Mouse (Mus musculus) limb, embryonic 14.5 days (tissue): ENCODE measurements around the gene Chst13. TPM values are rescaled to one million over a fixed set of nuclear protein-coding genes. Genes with fewer than 3 reads are reported as not detected.

Experiments
- ATAC-seq: fragments of 200-750 bp; cut with Nextera tagmentation; 2 replicates; pipeline ENCODE4 v1.8.0; 2017; ENCODE audit warnings: low read depth, moderate number of reproducible peaks, moderate TSS enrichment; ENCODE audit not compliant: low FRiP score
- DNase-seq: peaks from one replicate; pipeline ENCODE4 v3.0.0-alpha.2; 2015; ENCODE audit warnings: low spot score
- H3K27ac ChIP-seq: fragments of 300-500 bp; sonication (generic); replicated peaks from 2 replicates; pipeline ENCODE4 v1.5.1; 2014; ENCODE audit warnings: low read depth, mild to moderate bottlenecking, low read length, moderate library complexity, mixed read lengths
- H3K27me3 ChIP-seq: fragments of 300-500 bp; sonication (generic); 2 replicates; pipeline ENCODE4 v1.6.1; 2014; ENCODE audit warnings: low read length, mixed read lengths; ENCODE audit not compliant: control insufficient read depth, insufficient read depth
- H3K36me3 ChIP-seq: fragments of 300-500 bp; sonication (generic); 2 replicates; pipeline ENCODE4 v1.6.1; 2014; ENCODE audit warnings: mild to moderate bottlenecking, low read length, moderate library complexity, mixed read lengths; ENCODE audit not compliant: control insufficient read depth, insufficient read depth
- H3K4me1 ChIP-seq: fragments of 300-500 bp; sonication (generic); 2 replicates; pipeline ENCODE4 v1.6.1; 2014; ENCODE audit warnings: antibody characterized with exemption, low read length, mixed read lengths; ENCODE audit not compliant: control insufficient read depth, insufficient read depth
- H3K4me2 ChIP-seq: fragments of 300-500 bp; sonication (generic); replicated peaks from 2 replicates; pipeline ENCODE4 v1.6.1; 2014; ENCODE audit warnings: low read depth, mild to moderate bottlenecking, low read length, moderate library complexity; ENCODE audit not compliant: severe bottlenecking
- H3K4me3 ChIP-seq: fragments of 300-500 bp; sonication (generic); replicated peaks from 2 replicates; pipeline ENCODE4 v1.5.1; 2014; ENCODE audit warnings: low read length
- H3K9ac ChIP-seq: fragments of 300-500 bp; sonication (generic); 2 replicates; pipeline ENCODE4 v1.6.1; 2014; ENCODE audit warnings: mild to moderate bottlenecking, low read depth, low read length, moderate library complexity; ENCODE audit not compliant: severe bottlenecking
- H3K9me3 ChIP-seq: fragments of 300-500 bp; sonication (generic); 2 replicates; pipeline ENCODE4 v1.6.1; 2016; ENCODE audit warnings: low read length; ENCODE audit not compliant: control insufficient read depth
- POLR2A ChIP-seq: fragments of 200-500 bp; IDR thresholded peaks from 2 replicates; pipeline ENCODE4 v1.8.0; 2012; ENCODE audit warnings: inconsistent platforms, mild to moderate bottlenecking, moderate library complexity, borderline replicate concordance; ENCODE audit not compliant: insufficient read depth, insufficient read length; ENCODE audit errors: extremely low read depth
- WGBS: fragments of 180-500 bp; shearing (Covaris S2); extraction: QIAGEN DNeasy Blood & Tissue Kit; methylation state at CpG from one replicate; pipeline ENCODE4 v1.1.7; 2014; 5-methylcytosine and 5-hydroxymethylcytosine counted together
- polyA plus RNA-seq, 2 experiments: library from polyadenylated mRNA; depleted of rRNA in 1 of 2; stranded (reverse) in 1 of 2; unstranded in 1 of 2; fragments of >200 nt; fragmentation: Nextera tagmentation in 1 of 2; extraction: Ambion mirVana in 1 of 2; gene quantifications; 2 replicates each; pipeline versions ENCODE4 v1.2.1 to v1.2.3; 2012 to 2014

The Chst13 gene
- polyA plus RNA-seq, 2 experiments = 0.59 to 0.91 TPM

DNA sequence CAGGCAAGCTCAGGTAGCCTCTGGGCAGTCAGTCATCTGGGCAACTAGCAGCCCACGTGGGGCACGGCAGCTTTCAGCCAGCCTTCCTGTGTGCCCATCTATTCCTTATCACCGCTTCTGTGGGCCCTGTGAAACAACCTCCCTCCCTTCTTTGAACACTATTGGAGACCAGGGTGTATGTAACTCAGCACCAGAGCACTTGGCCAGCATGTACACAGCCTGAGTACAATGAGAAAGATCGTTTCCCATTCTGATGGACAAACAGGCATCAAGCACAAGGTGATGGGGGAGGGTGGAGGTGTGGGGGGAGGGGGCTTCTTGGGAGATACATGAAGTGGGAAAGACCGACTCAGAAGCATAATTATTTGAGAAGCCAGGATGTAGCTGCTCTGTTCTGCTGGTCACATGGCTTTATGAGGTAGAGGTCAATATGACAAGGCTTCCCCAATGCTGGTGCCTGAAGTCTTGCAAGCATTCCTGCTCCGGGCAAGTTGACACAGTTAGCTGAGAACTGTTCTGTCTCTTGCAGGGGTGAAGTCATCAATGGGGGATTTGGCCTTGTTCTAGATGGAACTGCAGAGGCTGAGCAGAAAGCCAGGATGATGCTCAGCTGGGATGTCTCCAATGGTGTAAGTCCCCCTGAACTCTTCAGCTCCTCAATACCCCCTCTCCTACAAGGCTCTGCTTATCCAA, 36.1 kb upstream of the Chst13 start:
- ATAC-seq (no peak), DNase-seq (no peak)
- WGBS = 86% methylated on average over 6 of the region's 6 CpGs
- no peak overlapping the region for H3K4me2 ChIP-seq
- no peak overlapping the region for H3K4me3 ChIP-seq
- peak overlapping the region; percentile 85; the same call in 1 of the 2 replicates for H3K27ac ChIP-seq
- H3K4me1 ChIP-seq = peaks cover 29% of the 10 kb centered on the region
- H3K36me3 ChIP-seq = no peaks in the 10 kb centered on the region
- no peaks in the 10 kb centered on the region for H3K9me3 ChIP-seq
- no peaks in the 10 kb centered on the region for H3K27me3 ChIP-seq
- H3K9ac ChIP-seq = no peak overlapping the region
- TF ChIP-seq POLR2A = no peak

DNA sequence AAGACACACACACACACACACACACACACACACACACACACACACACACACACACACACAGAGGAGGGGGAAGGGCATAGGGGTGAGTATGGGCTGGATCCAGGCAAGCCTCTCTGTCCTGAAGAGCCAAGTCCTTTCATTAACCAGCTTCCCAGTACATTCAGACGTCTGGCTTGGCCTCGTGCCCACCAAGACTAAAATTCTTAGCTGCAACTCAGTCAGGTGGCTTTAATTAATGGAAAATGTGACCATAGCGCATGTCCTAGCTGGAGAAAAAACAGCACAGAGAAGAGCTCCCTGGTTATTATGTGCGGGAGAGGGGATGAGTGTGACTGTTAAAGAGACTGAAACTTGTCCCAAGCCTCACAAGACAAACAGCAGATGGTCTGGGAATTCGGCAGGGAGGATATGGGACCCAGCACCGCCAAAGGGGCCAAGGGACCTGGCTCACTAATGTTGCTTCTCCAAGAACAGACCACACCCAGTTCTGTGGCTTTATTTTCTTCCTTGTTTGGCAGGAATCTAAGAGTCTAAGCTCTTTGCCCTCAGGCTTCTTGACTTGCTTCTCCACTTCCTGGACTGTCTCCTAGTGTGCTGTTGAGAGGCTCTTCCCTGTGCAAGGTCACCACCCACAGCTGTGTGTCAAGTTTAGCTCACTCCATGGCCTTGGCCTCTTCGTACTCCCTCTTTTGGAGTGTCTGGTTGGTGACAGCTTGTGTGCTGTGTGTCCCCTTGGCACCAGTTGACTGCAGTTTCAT, 35.2 kb upstream of the Chst13 start:
- Histone ChIP-seq H3K4me1 (peaks cover 29% of the 10 kb centered on the region), H3K27ac (peak overlapping the region; percentile 85), H3K27me3 (no peaks in the 10 kb centered on the region), H3K4me2 (no peak overlapping the region), H3K36me3 (no peaks in the 10 kb centered on the region), H3K9ac (no peak overlapping the region), H3K4me3 (no peak overlapping the region), H3K9me3 (no peaks in the 10 kb centered on the region)
- peak; percentile 86 for ATAC-seq
- TF ChIP-seq POLR2A = no peak
- peak; percentile 91 for DNase-seq
- WGBS = 17% methylated on average over 7 of the region's 7 CpGs

DNA sequence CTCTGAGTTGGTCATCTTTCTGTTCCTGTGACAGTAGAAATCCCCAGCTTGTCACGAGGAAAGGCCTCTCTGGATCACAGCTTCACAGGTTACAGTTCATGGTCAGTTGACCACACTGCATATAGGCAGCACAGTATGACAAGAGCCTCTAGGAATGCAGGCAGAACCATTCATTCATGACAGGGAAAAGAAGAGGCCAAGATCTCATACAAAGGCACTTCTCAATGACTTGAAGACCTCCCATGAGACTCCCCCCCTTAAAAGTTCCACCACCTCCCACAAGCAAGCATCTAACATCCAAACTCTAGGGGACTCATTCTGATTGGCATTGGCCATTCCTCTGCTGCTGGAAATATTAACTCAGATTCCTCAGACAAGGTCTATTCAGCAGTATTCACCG, 34.5 kb upstream of the Chst13 start:
- 66% methylated on average over 2 of the region's 2 CpGs for WGBS
- Histone ChIP-seq H3K4me2 (no peak overlapping the region), H3K9ac (no peak overlapping the region), H3K4me1 (peaks cover 29% of the 10 kb centered on the region), H3K36me3 (no peaks in the 10 kb centered on the region), H3K27me3 (no peaks in the 10 kb centered on the region), H3K4me3 (no peak overlapping the region), H3K27ac (peak overlapping the region; percentile 85), H3K9me3 (no peaks in the 10 kb centered on the region)
- no peak for TF ChIP-seq POLR2A
- DNase-seq (no peak), ATAC-seq (no peak)

DNA sequence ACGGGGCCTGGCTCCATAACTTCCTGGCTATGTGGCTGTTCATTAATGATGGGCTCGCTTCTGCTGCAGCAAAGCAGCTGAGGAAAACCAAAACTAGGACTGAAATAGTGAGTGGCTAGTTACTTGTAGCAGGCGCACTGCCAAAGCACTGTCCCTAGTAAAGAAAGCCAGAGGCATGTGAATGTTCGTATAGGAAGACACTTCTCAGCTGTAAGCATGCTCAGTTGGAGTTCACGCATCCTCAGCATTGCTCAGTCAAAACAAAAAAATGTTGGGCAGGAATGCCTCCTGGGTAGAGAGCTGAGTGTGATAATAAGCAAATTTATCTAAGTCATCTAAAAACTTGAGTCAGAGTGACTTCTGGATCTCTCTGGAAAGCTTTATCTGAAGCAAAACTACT, 33.2 kb upstream of the Chst13 start:
- H3K4me1 ChIP-seq = peaks cover 29% of the 10 kb centered on the region
- ATAC-seq = no peak
- H3K9me3 ChIP-seq = no peaks in the 10 kb centered on the region
- no peak overlapping the region for H3K9ac ChIP-seq
- no peak for DNase-seq
- H3K36me3 ChIP-seq = no peaks in the 10 kb centered on the region
- no peaks in the 10 kb centered on the region for H3K27me3 ChIP-seq
- no peak overlapping the region for H3K4me2 ChIP-seq
- H3K27ac ChIP-seq = no peak overlapping the region
- WGBS = 51% methylated on average over 5 of the region's 5 CpGs
- no peak overlapping the region for H3K4me3 ChIP-seq
- no peak for TF ChIP-seq POLR2A

DNA sequence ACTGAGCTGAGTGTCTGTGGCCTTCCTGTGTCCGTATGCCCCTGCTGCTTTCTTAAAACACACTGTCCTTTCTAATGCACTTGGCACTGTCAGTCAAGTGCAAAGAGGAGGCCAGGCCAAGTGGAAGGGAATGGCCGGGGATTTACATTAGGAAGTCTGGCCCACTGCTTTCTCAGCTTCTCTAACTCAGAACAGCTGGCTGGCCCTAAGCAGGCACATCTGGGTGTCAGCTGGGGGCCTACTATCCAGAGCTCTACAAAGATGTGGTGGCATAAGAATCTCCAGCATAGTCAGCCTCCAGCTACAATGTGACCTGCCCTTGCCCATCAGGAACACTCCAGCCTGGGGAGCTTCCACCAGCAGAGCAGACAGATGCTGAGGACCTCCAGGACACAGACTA, 25.0 kb upstream of the Chst13 start:
- 31% methylated on average over 2 of the region's 2 CpGs for WGBS
- Histone ChIP-seq H3K4me1 (no peaks in the 10 kb centered on the region), H3K27ac (no peak overlapping the region), H3K27me3 (no peaks in the 10 kb centered on the region), H3K4me3 (no peak overlapping the region), H3K4me2 (no peak overlapping the region), H3K9ac (no peak overlapping the region), H3K9me3 (no peaks in the 10 kb centered on the region), H3K36me3 (no peaks in the 10 kb centered on the region)
- DNase-seq = peak; percentile 54
- peak; percentile 53 for ATAC-seq
- no peak for TF ChIP-seq POLR2A
